Mouse (Mus musculus) neural tube, embryonic 14.5 days (tissue): ENCODE measurements around the gene Ppp2r2d. TPM values are rescaled to one million over a fixed set of nuclear protein-coding genes. Genes with fewer than 3 reads are reported as not detected.

Experiments
- ATAC-seq: fragments of 200-750 bp; cut with Nextera tagmentation; 2 replicates; pipeline ENCODE4 v1.8.0; 2017; ENCODE audit warnings: low read depth, mild to moderate bottlenecking, moderate TSS enrichment, moderate library complexity
- H3K27ac ChIP-seq: fragments of 300-500 bp; sonication (generic); 2 replicates; pipeline ENCODE4 v1.5.1; 2014; ENCODE audit warnings: low read depth, mild to moderate bottlenecking, control low read depth, low read length, moderate library complexity, mixed read lengths
- H3K27me3 ChIP-seq: fragments of 300-500 bp; sonication (generic); 2 replicates; pipeline ENCODE4 v1.6.1; 2014; ENCODE audit warnings: low read length; ENCODE audit not compliant: control insufficient read depth, insufficient read depth
- H3K36me3 ChIP-seq: fragments of 300-500 bp; sonication (generic); 2 replicates; pipeline ENCODE4 v1.6.1; 2014; ENCODE audit warnings: low read length, mixed read lengths; ENCODE audit not compliant: control insufficient read depth, insufficient read depth
- H3K4me1 ChIP-seq: fragments of 300-500 bp; sonication (generic); 2 replicates; pipeline ENCODE4 v1.6.1; 2014; ENCODE audit warnings: low read length; ENCODE audit not compliant: control insufficient read depth, insufficient read depth
- H3K4me2 ChIP-seq: fragments of 300-500 bp; sonication (generic); 2 replicates; pipeline ENCODE4 v1.6.1; 2014; ENCODE audit warnings: mild to moderate bottlenecking, low read depth, low read length, control low read depth
- H3K4me3 ChIP-seq: fragments of 300-500 bp; sonication (generic); 2 replicates; pipeline ENCODE4 v1.5.1; 2014; ENCODE audit warnings: low read depth, low read length, control low read depth, mixed read lengths
- H3K9ac ChIP-seq: fragments of 300-500 bp; sonication (generic); replicated peaks from 2 replicates; pipeline ENCODE4 v1.6.1; 2014; ENCODE audit warnings: low read depth, mild to moderate bottlenecking, control low read depth, low read length, mixed read lengths
- H3K9me3 ChIP-seq: fragments of 300-500 bp; sonication (generic); 2 replicates; pipeline ENCODE4 v1.6.1; 2016; ENCODE audit warnings: low read length; ENCODE audit not compliant: control insufficient read depth
- WGBS: fragments of 180-500 bp; shearing (Covaris S2); extraction: QIAGEN DNeasy Blood & Tissue Kit; methylation state at CpG from one replicate; pipeline ENCODE4 v1.1.7; 2014; 5-methylcytosine and 5-hydroxymethylcytosine counted together
- polyA plus RNA-seq: library from polyadenylated mRNA; unstranded; fragments of >200 nt; fragmentation: Nextera tagmentation; extraction: Ambion mirVana; gene quantifications from 2 replicates; pipeline ENCODE4 v1.2.1, GENCODE M21; 2014

Ppp2r2d gene
- polyA plus RNA-seq = 108 and 115 TPM in 2 replicates

DNA sequence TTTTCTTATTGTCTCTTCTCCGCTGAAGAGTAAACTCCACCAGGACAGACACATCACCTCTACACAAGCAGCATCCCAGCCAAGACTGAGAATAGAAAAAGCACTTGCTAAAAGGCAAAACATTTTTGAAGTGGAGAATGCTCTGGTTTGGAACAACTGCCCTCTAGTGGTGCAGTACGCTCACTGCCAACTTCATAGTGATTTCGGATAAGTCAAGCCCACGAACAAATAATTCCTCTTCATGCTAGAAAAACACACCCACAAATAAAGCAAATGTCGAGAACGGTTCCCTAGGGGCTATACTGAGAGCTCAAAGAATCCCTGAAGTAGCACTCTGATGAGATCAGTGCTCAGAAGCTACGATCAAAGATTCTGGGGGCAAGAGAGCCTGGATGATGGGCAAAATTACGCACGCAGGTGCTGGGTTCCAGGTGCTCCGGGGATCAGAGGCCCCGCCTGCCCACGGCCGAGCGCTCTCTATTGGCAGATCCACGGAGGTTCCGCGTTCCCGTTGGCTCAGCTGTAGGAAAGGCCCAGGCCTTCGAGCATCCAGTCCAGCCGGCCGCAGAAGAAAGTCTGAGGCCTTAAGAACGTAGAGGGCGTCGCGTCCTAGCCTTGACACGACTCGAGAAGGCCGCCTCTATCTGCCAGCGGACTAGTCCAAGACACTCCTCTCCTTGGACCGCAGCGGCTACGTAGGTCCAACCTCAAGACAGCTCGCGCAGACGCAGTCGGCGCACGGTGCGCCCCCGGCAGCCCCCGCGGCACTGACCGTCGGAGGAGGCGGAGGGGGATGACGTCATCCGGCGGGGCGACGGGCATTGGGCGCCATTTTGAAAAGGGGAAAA, at the start of gene Ppp2r2d, which contains the start of gene Mapk1ip1:
Gene Ppp2r2d, plus strand, starts transcription at position 536 of the 848 bp plus-strand sequence.
Gene Mapk1ip1, minus strand, starts transcription at position 730 of the 848 bp plus-strand sequence.
- H3K4me1 ChIP-seq = peaks cover 39% of the 10 kb centered on the region
- WGBS = under 1% methylated on average over 49 of the region's 51 CpGs
- peak; percentile 93 for ATAC-seq

DNA sequence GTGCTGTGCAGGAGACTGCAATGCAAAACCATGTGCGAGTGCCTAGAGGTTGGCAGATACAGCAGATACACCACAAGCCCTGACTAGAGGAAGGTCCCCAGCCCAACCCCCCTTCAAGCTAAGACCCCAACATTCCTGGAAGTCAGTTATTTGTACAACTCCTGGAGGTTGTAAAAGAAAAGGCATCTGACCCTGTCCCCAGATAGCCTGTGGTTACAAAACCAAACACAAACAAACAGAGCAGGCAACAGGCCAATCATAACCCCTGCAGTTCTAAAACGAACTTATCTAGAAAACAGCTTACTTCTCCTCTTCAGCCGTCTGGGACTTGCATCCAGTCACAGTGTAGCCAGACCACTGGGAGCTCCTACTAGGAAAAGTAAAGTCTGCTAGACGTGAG, 42.5 kb upstream of the Ppp2r2d start:
- Histone ChIP-seq H3K4me3 (no peak overlapping the region), H3K27ac (no peak overlapping the region), H3K36me3 (no peaks in the 10 kb centered on the region), H3K9me3 (no peaks in the 10 kb centered on the region), H3K4me2 (no peak overlapping the region), H3K9ac (no peak overlapping the region), H3K4me1 (no peaks in the 10 kb centered on the region), H3K27me3 (no peaks in the 10 kb centered on the region)
- WGBS = 55% methylated on average over 4 of the region's 4 CpGs
- ATAC-seq = no peak

More for the DNA sequence above, at the start of gene Ppp2r2d, which contains the start of gene Mapk1ip1:
- no peaks in the 10 kb centered on the region for H3K36me3 ChIP-seq
- H3K4me2 ChIP-seq = peak within 1 kb of the TSS; percentile 93
- H3K9ac ChIP-seq = peak within 1 kb of the TSS; percentile 98
- H3K4me3 ChIP-seq = peak within 1 kb of the TSS; percentile 95
- peak within 1 kb of the TSS; percentile 97 for H3K27ac ChIP-seq
- H3K27me3 ChIP-seq = no peaks in the 10 kb centered on the region
- no peaks in the 10 kb centered on the region for H3K9me3 ChIP-seq

DNA sequence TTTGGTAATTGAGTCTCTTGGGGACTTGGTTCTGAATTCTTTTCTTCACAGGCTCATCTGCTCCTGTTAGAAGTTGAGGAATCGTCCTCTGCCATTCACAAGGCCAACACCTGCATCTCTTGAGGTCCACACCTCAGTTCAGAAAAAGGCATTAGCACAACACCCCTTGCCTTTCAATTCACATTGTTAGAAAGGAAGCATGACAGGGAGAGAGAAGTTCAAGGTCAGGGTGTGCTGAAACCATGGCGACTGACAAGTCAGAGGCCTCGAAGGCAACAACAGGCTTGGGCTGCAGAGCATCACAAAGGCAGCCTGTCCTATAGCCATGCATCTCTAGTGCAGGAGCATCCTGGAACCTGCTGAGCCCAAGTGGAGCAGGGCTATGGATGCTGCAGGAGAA, 38.7 kb upstream of the Ppp2r2d start:
- H3K27ac ChIP-seq = no peak overlapping the region
- no peaks in the 10 kb centered on the region for H3K36me3 ChIP-seq
- H3K4me2 ChIP-seq = no peak overlapping the region
- H3K9me3 ChIP-seq = no peaks in the 10 kb centered on the region
- WGBS = 80% methylated on average over 3 of the region's 3 CpGs
- H3K4me1 ChIP-seq = no peaks in the 10 kb centered on the region
- H3K27me3 ChIP-seq = no peaks in the 10 kb centered on the region
- no peak overlapping the region for H3K9ac ChIP-seq
- H3K4me3 ChIP-seq = no peak overlapping the region
- ATAC-seq = no peak

DNA sequence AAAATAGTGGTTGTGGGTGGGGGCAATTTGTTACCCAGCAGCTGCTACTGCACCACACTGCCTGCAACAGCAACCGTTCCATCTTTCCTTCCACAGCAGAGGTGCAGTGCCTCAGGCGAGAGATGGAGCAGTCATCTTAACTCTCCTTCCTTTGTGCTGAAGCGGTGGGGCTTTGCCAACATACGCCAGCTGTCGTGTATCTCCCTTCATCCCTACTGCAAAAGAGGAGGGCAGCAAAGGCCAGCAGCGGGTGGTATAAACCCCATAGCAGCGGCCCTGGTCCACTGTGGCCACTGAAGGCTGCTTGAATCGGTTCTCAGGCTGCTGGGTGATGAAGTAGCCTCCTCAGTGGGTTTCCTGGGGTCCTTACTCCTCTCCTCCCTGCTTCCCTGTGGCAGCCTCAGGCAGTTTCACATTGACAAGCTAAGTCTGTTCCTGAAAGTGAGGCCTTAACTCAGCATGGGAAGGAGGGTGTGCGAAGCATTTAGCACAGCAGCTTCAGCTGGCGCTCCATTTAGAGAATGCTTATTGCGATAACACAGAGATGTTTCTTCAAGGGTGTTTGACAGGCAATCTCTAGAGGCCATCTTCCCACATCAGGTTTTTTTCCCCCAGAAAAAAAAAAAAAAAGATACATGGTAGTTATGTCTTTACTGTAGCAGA, 32.5 kb upstream of the Ppp2r2d start:
- no peaks in the 10 kb centered on the region for H3K27me3 ChIP-seq
- H3K27ac ChIP-seq = peak overlapping the region; percentile 62
- WGBS = 53% methylated on average over 11 of the region's 11 CpGs
- H3K4me2 ChIP-seq = no peak overlapping the region; the same call in 1 of the 2 replicates
- ATAC-seq = no peak
- no peak overlapping the region for H3K9ac ChIP-seq
- H3K9me3 ChIP-seq = no peaks in the 10 kb centered on the region
- no peak overlapping the region for H3K4me3 ChIP-seq
- no peaks in the 10 kb centered on the region for H3K36me3 ChIP-seq
- H3K4me1 ChIP-seq = peaks cover 6% of the 10 kb centered on the region; the same call in 1 of the 2 replicates

DNA sequence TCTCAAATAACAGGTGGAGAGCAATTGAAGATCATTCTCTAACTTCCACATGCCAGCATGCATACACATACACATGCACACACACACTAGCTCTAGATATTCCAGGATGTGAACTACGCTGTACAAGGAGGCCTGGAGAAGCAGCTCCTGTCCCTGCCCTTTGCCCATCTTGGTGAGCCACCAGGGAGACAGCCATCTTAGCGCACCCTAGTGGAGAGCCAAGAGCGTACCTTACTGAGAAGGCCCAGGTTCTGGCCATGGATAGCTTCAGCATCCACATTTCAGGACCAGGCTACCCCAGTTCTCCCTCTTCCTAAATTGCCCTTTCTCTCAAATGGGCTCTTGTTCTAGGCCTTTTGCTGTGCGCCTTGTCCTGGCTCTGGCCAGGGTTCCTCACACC, 27.6 kb upstream of the Ppp2r2d start:
- H3K9ac ChIP-seq = no peak overlapping the region
- no peak overlapping the region for H3K27ac ChIP-seq
- H3K4me1 ChIP-seq = 0 out of 2 replicates have a peak, but pooled peaks cover under 1% of the 10 kb centered on the region
- WGBS = 55% methylated on average over 4 of the region's 4 CpGs
- no peak for ATAC-seq
- H3K27me3 ChIP-seq = no peaks in the 10 kb centered on the region
- H3K4me3 ChIP-seq = no peak overlapping the region
- H3K36me3 ChIP-seq = no peaks in the 10 kb centered on the region
- no peak overlapping the region for H3K4me2 ChIP-seq
- no peaks in the 10 kb centered on the region for H3K9me3 ChIP-seq

DNA sequence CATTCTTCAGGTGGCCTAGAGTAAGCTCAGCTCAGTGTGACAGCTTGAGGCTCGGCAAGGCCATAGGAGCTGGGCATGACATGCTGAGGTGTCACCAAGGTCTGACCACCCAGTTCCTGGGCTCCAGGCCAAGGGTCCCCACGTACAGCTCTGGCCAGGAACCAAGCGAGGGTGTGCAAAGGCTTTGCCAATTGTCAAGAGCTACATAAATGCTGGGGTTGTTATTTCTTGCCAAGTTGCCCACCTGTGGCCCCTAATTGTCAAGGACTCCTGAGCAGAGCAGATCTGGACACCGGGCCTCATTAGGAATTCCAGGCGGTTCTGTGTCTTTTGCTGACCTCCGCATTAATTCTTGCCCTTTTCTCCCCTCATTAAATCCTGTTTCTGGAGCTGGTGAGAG, 21.5 kb upstream of the Ppp2r2d start:
- Histone ChIP-seq H3K27me3 (no peaks in the 10 kb centered on the region), H3K9me3 (no peaks in the 10 kb centered on the region), H3K36me3 (no peaks in the 10 kb centered on the region), H3K27ac (no peak overlapping the region), H3K4me2 (no peak overlapping the region), H3K4me3 (no peak overlapping the region), H3K4me1 (no peaks in the 10 kb centered on the region), H3K9ac (no peak overlapping the region)
- 89% methylated on average over 6 of the region's 6 CpGs for WGBS
- ATAC-seq = no peak

DNA sequence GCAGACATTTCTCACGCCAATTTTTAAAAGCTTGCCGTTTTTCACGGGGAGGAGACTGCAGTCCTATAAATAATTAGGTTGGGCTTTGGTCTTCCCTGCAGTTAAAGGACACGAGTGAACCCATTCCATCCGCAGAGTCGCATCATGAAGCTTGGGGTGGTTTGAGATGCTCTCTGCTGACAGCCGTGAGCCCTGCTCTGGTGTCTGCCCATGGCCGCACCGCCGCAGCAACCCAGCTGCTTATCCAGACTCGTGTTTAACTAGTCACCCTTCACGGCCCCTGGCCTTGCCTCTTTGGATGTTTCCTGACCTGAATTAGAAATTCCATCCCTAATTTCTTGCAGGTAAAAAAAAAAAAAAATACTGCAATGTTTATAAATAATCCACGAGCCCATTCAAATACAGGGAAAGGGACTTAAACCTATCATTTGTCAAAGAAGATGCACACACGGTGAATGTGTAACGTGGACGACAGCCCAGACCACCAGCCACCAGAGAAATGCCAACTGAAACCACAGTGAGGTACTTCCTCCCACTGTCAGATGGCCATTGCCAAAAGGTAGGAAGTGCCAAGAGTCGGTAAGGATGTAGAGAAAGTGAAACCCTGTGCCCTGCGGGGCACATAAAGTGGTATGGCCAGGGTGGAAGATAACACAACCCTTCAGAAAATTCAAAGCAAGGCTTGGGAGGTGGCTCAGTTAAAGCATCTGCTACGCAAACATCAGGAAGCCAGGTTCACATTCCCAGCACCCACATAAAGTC, 20.7 kb upstream of the Ppp2r2d start:
- no peak overlapping the region for H3K9ac ChIP-seq
- no peaks in the 10 kb centered on the region for H3K27me3 ChIP-seq
- H3K36me3 ChIP-seq = no peaks in the 10 kb centered on the region
- no peak overlapping the region for H3K4me2 ChIP-seq
- no peak overlapping the region for H3K27ac ChIP-seq
- H3K4me3 ChIP-seq = no peak overlapping the region
- WGBS = 88% methylated on average over 19 of the region's 19 CpGs
- no peak for ATAC-seq
- no peaks in the 10 kb centered on the region for H3K9me3 ChIP-seq
- no peaks in the 10 kb centered on the region for H3K4me1 ChIP-seq

DNA sequence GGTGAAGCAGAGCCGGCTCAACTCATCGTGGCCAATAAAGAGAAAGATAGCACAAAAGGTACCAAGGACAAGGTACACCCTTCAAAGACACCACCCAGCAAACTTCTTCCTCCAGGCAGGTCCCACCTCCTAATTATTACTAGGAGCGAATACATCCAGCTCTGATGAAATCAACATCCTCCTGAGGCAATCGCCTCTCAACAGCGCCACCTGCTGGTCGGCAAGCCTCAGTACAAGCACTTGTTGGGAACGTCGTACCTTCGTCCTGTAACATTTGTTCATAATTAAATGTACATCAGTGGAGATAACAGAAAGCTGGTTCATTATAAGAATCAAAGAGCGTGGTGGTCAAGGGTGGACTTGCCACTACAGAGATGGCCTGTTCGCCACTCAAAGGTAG, 18.1 kb upstream of the Ppp2r2d start:
- H3K9me3 ChIP-seq = no peaks in the 10 kb centered on the region
- H3K27ac ChIP-seq = no peak overlapping the region
- 16% methylated on average over 11 of the region's 11 CpGs for WGBS
- no peak overlapping the region for H3K9ac ChIP-seq
- no peak overlapping the region for H3K4me2 ChIP-seq
- no peaks in the 10 kb centered on the region for H3K27me3 ChIP-seq
- no peaks in the 10 kb centered on the region for H3K36me3 ChIP-seq
- no peak for ATAC-seq
- no peaks in the 10 kb centered on the region for H3K4me1 ChIP-seq
- H3K4me3 ChIP-seq = no peak overlapping the region
